Mouse (Mus musculus): Measurements from ENCODE around the gene Eif3c.

DNA sequence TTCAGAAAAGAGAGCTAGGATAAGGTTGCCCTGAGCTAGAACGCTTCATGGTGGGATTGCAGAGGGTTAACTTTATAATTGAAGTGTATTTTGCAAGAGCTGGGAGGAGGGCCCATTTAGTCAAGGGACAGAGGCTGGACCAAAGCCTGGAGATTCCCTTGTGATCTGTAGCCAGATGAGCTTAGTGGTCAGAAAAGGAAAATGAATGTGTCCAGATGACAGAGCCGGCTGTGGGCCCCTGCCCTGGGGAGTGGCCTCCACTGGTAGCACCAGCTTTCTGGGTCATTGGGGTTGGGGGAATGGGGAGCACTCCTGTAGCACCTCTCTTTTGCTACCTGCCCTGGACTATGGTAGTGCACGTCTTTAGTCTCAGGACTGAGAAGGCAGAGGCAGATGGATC is 40.9 kb upstream of the Eif3c start:
- no peak for TF ChIP-seq POLR2A (IDR thresholded peaks at IDR 0.05; ENCODE audit: extremely low read depth, insufficient read depth, low read length)
- no peak for TF ChIP-seq CTCF (IDR thresholded peaks at IDR 0.05; ENCODE audit: low read depth, low read length)
